Mouse (Mus musculus): ENCODE data around the gene Vwa8. TPM values are rescaled to one million over a fixed set of nuclear protein-coding genes. Genes with fewer than 3 reads are reported as not detected.

Vwa8 gene
- polyA plus RNA-seq, 1 experiment from 2014 or later = 14.5 TPM

DNA sequence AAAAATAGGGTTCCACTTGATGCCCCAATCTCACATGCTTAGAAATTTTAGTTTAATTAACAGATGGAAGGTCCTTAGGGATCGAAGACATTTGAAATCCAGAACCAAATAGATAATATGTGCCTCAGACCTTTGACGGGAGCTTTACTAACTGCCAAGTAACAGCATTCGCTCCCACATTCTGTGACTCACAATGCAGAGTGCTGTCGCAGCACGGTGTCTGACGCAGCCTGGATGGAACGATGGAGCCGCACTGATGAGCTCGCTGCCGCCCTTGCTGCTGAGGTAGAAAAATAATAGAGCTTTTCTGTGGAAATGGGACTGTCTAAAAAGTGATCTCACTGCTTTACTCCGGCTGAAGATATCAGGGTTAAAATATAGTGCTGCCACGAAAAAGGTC, 248.3 kb downstream of the Vwa8 start:
- ATAC-seq (replicated peaks; ENCODE audit: insufficient number of reproducible peaks, low FRiP score, low TSS enrichment) = no peak
- WGBS (ENCODE audit: insufficient replicate concordance) = 80% methylated on average over 12 of the region's 12 CpGs
- no peak overlapping the region for H3K9ac ChIP-seq (ENCODE audit: low read depth, low read length)
- H3K27me3 ChIP-seq (ENCODE audit: control insufficient read depth, insufficient read depth, low read length) = no peaks in the 10 kb centered on the region
- peaks cover 7% of the 10 kb centered on the region; the same call in 1 of the 2 replicates for H3K9me3 ChIP-seq (replicated peaks; ENCODE audit: control insufficient read depth, low read length)
- H3K27ac ChIP-seq (ENCODE audit: low read depth, low read length) = no peak overlapping the region
- peaks cover 8% of the 10 kb centered on the region for H3K36me3 ChIP-seq (ENCODE audit: control insufficient read depth, insufficient read depth, low read length)
- no peak overlapping the region for H3K4me2 ChIP-seq
- peaks cover 7% of the 10 kb centered on the region; the same call in 1 of the 2 replicates for H3K4me1 ChIP-seq (ENCODE audit: control insufficient read depth, insufficient read depth, low read length)
- no peak overlapping the region for H3K4me3 ChIP-seq (ENCODE audit: low read depth, low read length)

DNA sequence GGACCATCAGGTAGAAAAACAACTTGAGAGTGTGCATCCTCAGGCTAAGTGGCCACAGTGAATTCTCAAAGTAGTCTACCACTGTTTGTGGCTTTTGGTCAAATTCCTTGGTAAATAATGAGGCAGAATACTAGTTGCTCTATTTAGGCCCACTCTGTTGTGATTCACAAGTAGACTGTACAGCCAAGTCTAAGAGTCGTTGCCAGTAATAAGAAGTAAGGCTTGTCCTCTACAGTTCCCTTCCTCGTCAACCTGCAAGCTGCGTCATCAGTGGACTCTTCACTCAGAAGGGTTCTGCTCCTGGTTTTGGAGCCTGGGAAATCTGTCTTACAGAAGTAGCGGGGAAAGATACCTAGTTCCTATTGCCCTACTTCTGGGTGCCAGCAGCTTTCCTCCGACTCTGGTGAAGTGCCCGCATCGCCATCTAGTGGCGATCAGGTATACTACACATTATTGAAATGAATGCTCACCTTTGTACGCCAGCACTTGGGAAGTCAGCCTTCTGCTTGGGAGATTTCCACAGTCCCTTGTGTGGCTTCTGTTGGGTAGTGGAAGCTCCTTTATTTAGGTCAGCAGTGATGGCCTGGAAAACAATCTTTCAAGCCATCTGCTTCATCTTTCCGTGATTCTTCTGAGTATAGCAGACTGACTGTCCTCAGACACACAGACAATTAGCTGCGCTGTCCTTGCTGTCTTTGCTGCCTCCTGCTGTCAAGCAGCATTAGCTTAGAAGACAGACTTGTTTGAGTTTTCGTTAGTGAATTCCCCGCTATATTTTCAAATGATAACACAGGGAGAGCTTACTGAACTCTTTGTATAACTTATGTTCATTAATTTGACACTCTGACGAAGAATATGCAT, 258.0 kb downstream of the Vwa8 start:
- no peak overlapping the region for H3K4me2 ChIP-seq
- 33% methylated on average over 14 of the region's 14 CpGs for whole genome bisulfite sequencing (ENCODE audit: insufficient replicate concordance)
- no peak for ATAC-seq (replicated peaks; ENCODE audit: insufficient number of reproducible peaks, low FRiP score, low TSS enrichment)

DNA sequence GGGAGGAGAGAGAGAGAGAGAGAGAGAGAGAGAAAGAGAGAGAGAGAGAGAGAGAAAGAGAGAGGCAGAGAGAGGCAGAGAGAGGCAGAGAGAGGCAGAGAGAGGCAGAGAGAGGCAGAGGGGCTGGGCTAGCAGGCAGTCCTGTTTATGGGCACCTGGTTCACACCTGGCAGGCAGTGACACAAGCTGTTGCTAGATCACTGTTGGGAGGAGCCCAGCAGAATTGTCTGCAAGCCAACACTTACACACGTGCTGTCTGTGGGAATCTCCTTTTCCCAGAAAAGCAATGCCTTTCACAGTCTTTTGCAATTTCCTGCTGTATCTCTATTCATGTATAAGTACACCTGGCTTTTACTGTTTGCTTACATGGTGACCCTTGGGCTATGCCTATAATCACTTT, 260.5 kb downstream of the Vwa8 start:
- H3K4me3 ChIP-seq (ENCODE audit: low read depth, low read length) = no peak overlapping the region
- no peaks in the 10 kb centered on the region for H3K27me3 ChIP-seq (ENCODE audit: control insufficient read depth, insufficient read depth, low read length)
- 8% methylated on average over 1 of the region's 1 CpGs for WGBS (ENCODE audit: insufficient replicate concordance)
- H3K27ac ChIP-seq (ENCODE audit: low read depth, low read length) = no peak overlapping the region
- no peaks in the 10 kb centered on the region for H3K9me3 ChIP-seq (replicated peaks; ENCODE audit: control insufficient read depth, low read length)
- no peak overlapping the region for H3K4me2 ChIP-seq
- no peak for ATAC-seq (replicated peaks; ENCODE audit: insufficient number of reproducible peaks, low FRiP score, low TSS enrichment)
- H3K36me3 ChIP-seq (ENCODE audit: control insufficient read depth, insufficient read depth, low read length) = no peaks in the 10 kb centered on the region
- no peaks in the 10 kb centered on the region for H3K4me1 ChIP-seq (ENCODE audit: control insufficient read depth, insufficient read depth, low read length)
- H3K9ac ChIP-seq (ENCODE audit: low read depth, low read length) = no peak overlapping the region

More for the DNA sequence above, 258.0 kb downstream of the Vwa8 start:
- Histone ChIP-seq H3K4me1 (ENCODE audit: control insufficient read depth, insufficient read depth, low read length) (peaks cover 9% of the 10 kb centered on the region; the same call in 1 of the 2 replicates), H3K27ac (ENCODE audit: low read depth, low read length) (no peak overlapping the region), H3K9me3 (replicated peaks; ENCODE audit: control insufficient read depth, low read length) (no peaks in the 10 kb centered on the region), H3K4me3 (ENCODE audit: low read depth, low read length) (no peak overlapping the region), H3K27me3 (ENCODE audit: control insufficient read depth, insufficient read depth, low read length) (no peaks in the 10 kb centered on the region), H3K36me3 (ENCODE audit: control insufficient read depth, insufficient read depth, low read length) (no peaks in the 10 kb centered on the region), H3K9ac (ENCODE audit: low read depth, low read length) (no peak overlapping the region)

DNA sequence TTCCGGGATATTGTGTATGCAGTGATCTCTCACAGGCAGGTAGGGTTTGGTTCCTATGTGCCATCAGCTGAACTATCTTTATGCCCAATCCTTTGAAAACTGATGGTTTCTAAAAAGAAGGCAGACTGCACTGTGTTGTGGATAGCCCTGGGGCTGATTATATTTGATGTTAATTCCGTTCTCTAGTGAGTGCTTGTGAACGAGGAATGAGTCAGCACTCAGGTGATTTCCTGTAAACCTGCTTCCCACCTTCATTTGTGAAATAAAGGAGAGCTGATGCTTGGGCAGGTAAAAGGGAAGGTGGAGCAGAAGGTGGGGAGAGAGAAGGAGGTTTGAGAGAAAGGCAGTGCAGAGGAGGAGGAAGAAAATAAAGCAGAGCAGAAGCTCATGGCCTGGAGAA, 261.2 kb downstream of the Vwa8 start:
- Histone ChIP-seq H3K9me3 (replicated peaks; ENCODE audit: control insufficient read depth, low read length) (no peaks in the 10 kb centered on the region), H3K27me3 (ENCODE audit: control insufficient read depth, insufficient read depth, low read length) (no peaks in the 10 kb centered on the region), H3K36me3 (ENCODE audit: control insufficient read depth, insufficient read depth, low read length) (no peaks in the 10 kb centered on the region), H3K9ac (ENCODE audit: low read depth, low read length) (no peak overlapping the region), H3K27ac (ENCODE audit: low read depth, low read length) (no peak overlapping the region), H3K4me1 (ENCODE audit: control insufficient read depth, insufficient read depth, low read length) (no peaks in the 10 kb centered on the region), H3K4me3 (ENCODE audit: low read depth, low read length) (no peak overlapping the region), H3K4me2 (no peak overlapping the region)
- ATAC-seq (replicated peaks; ENCODE audit: insufficient number of reproducible peaks, low FRiP score, low TSS enrichment) = no peak
- 40% methylated on average over 3 of the region's 3 CpGs for WGBS (ENCODE audit: insufficient replicate concordance)

DNA sequence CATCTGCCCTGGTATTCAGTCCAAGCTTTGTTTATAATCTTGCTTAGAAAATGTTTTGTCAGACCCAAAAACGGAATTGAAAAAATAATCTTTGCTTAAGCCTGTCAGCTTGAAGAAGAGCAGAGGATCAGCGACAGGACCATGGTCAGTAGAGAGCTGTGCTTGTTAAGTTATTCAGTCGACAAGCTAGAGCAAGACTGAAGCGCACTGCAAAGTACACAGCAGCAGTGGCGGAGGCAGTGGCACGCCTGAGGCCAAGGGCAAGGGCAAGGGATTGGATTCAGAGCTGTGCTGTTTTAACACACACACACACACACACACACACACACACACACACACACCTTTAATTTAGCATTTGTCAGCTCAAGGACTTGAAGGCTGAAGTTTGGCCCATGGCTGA, 263.2 kb downstream of the Vwa8 start:
- WGBS (ENCODE audit: insufficient replicate concordance) = 55% methylated on average over 6 of the region's 6 CpGs
- Histone ChIP-seq H3K27ac (ENCODE audit: low read depth, low read length) (no peak overlapping the region), H3K4me2 (no peak overlapping the region), H3K4me3 (ENCODE audit: low read depth, low read length) (no peak overlapping the region), H3K9ac (ENCODE audit: low read depth, low read length) (no peak overlapping the region), H3K27me3 (ENCODE audit: control insufficient read depth, insufficient read depth, low read length) (no peaks in the 10 kb centered on the region), H3K9me3 (replicated peaks; ENCODE audit: control insufficient read depth, low read length) (no peaks in the 10 kb centered on the region), H3K4me1 (ENCODE audit: control insufficient read depth, insufficient read depth, low read length) (no peaks in the 10 kb centered on the region), H3K36me3 (ENCODE audit: control insufficient read depth, insufficient read depth, low read length) (no peaks in the 10 kb centered on the region)
- no peak for ATAC-seq (replicated peaks; ENCODE audit: insufficient number of reproducible peaks, low FRiP score, low TSS enrichment)

DNA sequence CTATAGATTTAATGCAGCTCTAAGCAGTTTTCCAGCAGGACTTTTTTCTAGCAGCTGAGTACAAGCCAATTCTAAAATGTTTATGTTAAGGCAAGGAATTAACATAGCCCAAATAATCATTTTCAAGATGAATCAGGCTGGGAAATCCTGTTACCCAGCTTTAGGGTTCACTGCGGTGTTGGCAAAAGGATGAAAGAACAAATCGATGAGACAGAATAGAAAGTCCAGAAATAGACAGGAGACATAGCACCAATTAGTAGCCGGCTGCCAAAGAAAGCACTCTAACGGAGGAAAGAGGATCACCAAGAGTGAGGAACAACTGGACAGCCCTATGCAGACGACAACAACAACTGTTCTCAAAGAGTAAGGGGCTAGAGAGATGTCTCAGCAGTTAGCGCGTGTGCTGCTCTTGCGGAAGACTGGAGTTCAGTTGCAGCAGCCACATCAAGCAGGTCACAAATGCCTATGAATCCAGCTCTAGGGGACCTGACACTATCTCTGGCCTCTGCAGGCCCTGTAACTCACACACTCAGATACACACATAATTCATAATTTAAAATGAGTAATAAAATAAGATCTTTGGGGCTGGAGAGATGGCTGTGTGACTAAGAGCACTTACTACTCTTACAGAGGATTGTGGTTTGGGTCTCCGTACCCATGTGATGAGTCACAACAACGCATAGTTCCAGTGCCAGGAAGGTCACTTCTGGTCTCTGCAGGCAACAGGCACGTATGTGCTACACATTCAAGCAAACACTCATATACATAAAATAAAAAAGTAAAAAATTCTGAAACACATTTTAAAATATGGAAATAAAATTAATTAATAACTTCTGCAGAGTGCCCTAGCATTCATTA, 265.9 kb downstream of the Vwa8 start:
- H3K9me3 ChIP-seq (replicated peaks; ENCODE audit: control insufficient read depth, low read length) = no peaks in the 10 kb centered on the region
- ATAC-seq (replicated peaks; ENCODE audit: insufficient number of reproducible peaks, low FRiP score, low TSS enrichment) = no peak
- H3K9ac ChIP-seq (ENCODE audit: low read depth, low read length) = no peak overlapping the region
- H3K4me1 ChIP-seq (ENCODE audit: control insufficient read depth, insufficient read depth, low read length) = no peaks in the 10 kb centered on the region
- H3K4me2 ChIP-seq = no peak overlapping the region
- H3K27ac ChIP-seq (ENCODE audit: low read depth, low read length) = no peak overlapping the region
- 79% methylated on average over 11 of the region's 11 CpGs for WGBS (ENCODE audit: insufficient replicate concordance)
- no peaks in the 10 kb centered on the region for H3K36me3 ChIP-seq (ENCODE audit: control insufficient read depth, insufficient read depth, low read length)
- no peaks in the 10 kb centered on the region for H3K27me3 ChIP-seq (ENCODE audit: control insufficient read depth, insufficient read depth, low read length)
- H3K4me3 ChIP-seq (ENCODE audit: low read depth, low read length) = no peak overlapping the region

DNA sequence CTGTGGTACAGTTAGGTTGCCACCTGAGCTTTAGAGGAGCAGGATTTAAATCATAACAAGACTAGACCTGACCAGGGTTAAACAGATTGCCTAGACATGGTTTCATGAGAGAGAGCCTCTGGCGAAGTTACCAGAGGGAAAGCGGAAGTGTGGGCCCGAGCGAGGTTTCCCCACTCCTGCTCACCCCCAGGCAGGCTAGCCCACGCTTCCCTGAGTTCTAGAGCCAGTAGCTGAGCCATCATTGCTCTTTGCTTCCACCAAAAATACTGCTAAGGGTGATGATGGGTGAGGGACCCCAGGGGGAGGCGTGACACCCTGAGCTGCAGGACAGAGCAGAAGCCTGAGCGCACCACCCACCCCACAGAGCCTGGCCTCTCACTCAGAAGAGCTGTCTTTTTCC, 269.6 kb downstream of the Vwa8 start:
- no peak for ATAC-seq (replicated peaks; ENCODE audit: insufficient number of reproducible peaks, low FRiP score, low TSS enrichment)
- no peaks in the 10 kb centered on the region for H3K4me1 ChIP-seq (ENCODE audit: control insufficient read depth, insufficient read depth, low read length)
- WGBS (ENCODE audit: insufficient replicate concordance) = 91% methylated on average over 7 of the region's 7 CpGs

DNA sequence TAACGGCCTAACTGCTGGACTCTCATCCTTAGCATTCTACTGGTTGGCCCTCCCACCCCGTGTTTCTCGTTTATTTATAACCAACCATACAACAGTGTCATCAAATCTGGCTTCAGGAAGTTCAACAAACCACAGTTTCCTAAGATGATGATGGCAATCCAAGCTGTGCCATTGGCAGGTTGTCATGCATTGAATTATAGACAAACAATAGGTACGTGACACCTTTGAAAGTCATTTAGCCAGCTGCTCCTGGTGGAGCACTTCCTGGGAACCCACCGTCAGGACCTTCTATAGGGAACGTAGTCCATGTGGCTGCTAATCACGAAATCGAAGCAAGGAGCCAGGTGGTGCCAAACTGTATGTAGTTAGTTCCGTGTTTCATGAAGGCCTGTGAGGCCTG, 270.5 kb downstream of the Vwa8 start:
- Histone ChIP-seq H3K4me2 (no peak overlapping the region), H3K27ac (ENCODE audit: low read depth, low read length) (no peak overlapping the region), H3K36me3 (ENCODE audit: control insufficient read depth, insufficient read depth, low read length) (no peaks in the 10 kb centered on the region), H3K27me3 (ENCODE audit: control insufficient read depth, insufficient read depth, low read length) (no peaks in the 10 kb centered on the region), H3K4me1 (ENCODE audit: control insufficient read depth, insufficient read depth, low read length) (0 out of 2 replicates have a peak, but pooled peaks cover 2% of the 10 kb centered on the region), H3K9me3 (replicated peaks; ENCODE audit: control insufficient read depth, low read length) (no peaks in the 10 kb centered on the region), H3K9ac (ENCODE audit: low read depth, low read length) (no peak overlapping the region), H3K4me3 (ENCODE audit: low read depth, low read length) (no peak overlapping the region)
- WGBS (ENCODE audit: insufficient replicate concordance) = 81% methylated on average over 9 of the region's 9 CpGs
- ATAC-seq (replicated peaks; ENCODE audit: insufficient number of reproducible peaks, low FRiP score, low TSS enrichment) = no peak

More for the DNA sequence above, 269.6 kb downstream of the Vwa8 start:
- no peaks in the 10 kb centered on the region for H3K9me3 ChIP-seq (replicated peaks; ENCODE audit: control insufficient read depth, low read length)
- H3K4me3 ChIP-seq (ENCODE audit: low read depth, low read length) = no peak overlapping the region
- H3K27ac ChIP-seq (ENCODE audit: low read depth, low read length) = no peak overlapping the region
- no peak overlapping the region for H3K4me2 ChIP-seq
- H3K9ac ChIP-seq (ENCODE audit: low read depth, low read length) = no peak overlapping the region
- no peaks in the 10 kb centered on the region for H3K27me3 ChIP-seq (ENCODE audit: control insufficient read depth, insufficient read depth, low read length)
- H3K36me3 ChIP-seq (ENCODE audit: control insufficient read depth, insufficient read depth, low read length) = no peaks in the 10 kb centered on the region
